Mouse (Mus musculus) lung, postnatal 4 days (tissue): ENCODE data around the gene Gramd1b.

Source experiments
- DNase-seq, 2 experiments: peaks; one replicate each; pipeline ENCODE4 v3.0.0; 2021

Gene Gramd1b

DNA sequence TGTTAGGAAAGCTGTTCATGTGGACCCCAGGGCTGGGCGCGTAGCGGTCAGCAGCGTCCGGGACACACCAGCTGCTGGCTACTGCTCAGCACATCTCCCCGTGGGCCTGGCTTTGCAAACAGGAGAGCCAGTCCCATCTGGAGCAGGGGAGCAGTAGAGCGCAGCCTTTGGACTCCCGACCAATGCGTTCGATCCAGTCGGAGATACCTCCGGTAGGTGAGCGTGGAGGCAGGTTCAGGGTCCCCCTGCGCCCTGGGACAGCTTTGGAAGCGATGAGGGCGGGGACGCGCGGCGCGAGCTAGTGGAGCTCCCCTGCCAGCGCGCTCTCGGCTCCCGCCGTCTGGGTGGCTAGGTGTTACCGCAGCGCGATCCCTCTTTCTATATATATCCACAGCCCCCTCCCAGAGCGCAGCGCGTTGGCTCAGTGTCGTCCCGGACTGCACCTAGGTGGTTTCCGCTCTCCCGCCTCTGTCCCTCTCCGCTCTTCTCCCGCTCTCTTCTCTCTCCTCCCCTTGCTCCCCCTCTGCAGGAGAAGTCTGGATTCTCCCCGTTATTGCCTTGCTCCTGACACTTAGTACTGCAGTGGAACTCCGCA is at the start of gene Gramd1b:
Gene Gramd1b (minus strand): TSS at position 357 of the 595 bp plus-strand sequence.
- peak in 1 of 2 experiments; percentile 26 for DNase-seq

DNA sequence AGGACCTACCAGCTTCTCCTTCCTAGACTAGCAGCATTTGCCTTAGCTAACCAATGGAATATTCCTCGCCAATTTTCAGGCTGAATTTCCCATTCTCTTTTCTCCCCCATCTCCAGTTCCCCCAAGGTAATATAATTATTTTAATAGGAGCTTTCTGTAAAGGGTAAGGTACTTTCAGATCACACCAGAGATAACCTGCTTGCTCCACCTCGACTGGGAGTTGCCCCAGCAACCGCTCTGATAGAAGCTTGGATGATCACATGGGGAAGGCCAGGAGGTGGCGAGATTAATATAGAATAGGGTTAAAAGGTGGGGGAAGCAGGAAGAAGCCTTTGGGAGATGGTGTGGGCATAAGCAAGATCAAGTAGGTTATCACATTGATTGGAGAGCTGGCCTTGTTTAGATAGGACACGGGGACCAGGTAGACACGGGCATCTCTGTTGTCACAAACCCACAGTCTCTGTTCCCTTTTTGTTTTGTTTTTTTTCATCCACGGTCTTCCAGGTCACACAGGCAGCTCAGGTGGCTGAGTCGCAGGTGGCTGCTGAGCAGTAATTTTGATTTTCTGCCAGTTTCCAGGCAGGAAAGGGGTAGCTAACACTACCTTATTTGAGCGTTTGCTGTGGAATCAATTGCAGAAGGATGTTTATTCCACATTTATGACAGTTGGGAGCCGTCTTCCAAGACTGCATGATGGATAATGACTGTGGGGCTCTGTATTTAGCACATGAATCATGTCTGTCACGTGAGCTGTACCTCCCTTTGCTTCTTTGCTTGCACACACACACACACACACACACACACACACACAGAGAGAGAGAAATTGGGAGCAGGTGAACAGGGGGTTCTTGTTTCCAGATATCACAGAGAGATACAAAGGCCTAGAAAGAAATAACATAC is 47.8 kb upstream of the Gramd1b start:
- no peak for DNase-seq

DNA sequence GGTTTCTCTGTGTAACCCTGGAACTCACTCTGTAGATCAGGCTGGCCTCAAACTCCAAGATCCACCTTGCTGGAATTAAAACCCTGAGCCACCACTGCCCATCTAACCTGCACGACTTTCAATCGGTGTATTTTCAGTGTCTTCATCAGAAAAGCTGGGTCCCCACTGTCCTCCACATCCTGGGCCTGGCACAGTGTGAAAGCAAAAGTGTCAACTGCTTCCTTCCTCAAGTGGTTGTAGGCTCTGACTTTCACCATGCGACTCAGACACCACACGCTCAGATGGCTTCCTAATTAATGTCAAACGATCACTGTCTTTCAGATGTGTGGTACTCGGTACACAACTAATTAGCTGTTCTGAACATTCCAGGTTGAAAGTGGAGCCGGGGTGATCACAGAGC is 45.9 kb upstream of the Gramd1b start:
- peak in 1 of 2 experiments; percentile 10 for DNase-seq

DNA sequence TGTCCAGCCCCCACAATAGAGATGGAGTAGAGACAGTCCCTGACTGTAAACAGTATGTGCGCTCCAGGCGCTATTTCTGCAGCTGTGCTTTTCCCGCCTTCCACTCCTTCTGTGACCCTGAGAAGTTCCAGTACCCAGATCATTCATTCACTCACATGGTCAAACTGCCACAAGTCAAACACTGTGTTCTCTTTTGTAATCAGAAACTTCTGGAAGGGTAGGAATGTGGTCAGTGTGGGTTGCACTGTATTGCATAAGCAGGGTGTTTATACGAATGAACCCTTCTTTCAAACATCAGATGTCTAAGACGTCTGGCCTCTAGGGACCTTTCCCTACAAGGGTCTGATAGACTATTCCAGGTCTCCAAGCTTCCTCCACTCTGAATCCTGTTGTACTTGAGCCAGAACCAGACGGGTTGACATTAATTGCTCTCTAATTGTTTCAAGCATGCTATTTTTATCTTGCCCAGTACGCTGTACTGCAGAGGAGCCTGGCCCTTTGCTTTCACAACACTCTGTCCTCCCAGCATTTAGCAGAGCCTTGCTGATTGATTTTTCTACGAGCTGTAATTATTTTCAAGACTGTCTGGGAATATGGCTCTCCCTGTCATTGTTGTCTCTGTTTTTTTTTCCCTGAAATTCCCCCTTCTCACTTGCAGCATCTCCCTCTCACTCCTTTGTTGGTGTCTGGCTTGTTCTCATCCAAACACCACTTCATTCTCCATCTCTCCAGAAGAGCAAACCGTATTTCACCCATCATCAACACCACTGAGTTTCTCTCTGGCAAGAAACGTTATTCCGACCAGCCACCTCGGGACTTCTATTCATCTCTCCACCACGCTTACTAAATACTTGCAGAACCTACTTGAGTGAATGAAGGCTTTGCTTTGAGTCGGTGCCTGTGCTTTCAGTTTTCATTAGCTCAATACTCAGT is 44.1 kb upstream of the Gramd1b start:
- DNase-seq = peak; percentile 42 to 67

DNA sequence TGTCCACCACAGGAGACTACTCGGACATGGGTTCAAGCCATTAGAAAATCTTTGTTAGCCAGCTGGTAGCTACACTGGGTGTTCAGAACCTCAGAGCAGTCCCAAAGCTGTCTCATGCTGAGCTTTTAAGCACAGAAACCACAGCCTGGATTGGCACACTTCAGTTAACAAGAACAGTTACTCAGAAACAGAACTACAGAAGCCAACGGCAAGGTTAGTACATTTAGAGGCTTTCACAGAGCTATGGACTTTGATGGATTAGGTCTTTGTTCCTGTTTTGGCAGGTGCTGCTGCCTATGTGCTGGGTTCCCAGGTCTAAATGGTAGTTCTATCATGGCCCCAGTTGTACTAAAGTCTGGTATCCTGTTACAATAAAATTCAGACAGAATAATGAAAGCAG is 40.1 kb upstream of the Gramd1b start:
- no peak for DNase-seq

DNA sequence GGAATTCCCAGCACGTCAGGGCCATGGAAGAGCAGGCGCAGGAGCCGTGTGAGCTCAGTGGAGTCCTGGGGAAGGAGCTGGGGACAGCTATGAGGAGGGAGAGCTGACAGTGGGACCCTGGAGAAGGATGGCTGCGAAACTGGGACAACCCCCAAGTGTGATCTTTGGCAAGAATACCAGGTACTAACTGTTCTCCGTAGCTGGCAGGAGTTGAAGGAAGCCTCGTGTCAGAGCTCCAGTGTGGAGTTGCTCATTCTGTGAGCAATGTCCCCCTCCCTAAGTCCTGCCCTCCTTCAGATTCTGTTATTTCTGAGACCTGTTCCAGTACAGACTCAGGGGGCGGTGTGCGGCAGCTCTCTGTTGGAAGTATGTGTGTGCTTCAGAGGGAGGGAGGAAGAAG is 36.9 kb upstream of the Gramd1b start:
- peak; percentile 13 to 52 for DNase-seq

DNA sequence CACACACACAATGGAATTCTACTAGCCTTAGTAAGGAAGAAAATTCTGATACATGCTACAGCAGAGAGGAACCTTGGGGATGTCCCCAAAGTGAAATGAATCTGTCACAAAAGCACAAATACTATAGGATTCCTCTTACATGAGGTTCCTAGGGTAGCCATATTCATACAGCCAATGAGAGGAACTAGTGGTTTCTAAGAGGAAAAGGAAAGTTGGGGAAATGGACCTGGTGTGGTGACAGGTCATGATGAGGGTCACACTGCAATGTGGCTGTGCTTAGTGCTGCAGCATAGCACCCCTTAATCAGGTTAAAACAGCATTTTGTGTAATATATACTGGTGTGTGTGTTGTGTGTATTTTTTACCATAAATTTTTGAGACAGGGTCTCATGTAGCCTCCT is 32.6 kb upstream of the Gramd1b start:
- no peak for DNase-seq

DNA sequence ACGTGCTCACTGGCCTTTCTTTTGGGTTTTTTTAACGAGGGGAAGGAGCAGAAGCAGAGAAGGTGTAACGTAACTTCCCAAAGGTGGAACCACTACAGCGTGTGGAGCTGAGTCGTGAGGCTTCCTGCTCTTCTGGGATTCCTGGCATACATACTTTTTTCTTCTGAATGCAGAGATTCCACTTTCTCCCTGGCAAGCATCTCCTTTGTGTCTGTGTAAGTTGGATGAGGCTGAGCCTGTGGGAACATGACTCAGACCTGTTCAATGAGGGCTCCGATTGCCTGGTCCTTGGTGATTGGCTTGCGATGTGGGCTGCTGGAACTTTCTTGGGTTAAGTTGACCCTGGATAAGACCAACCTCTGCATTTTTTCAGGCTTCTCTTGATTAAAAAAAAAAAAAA is 28.5 kb upstream of the Gramd1b start:
- DNase-seq = no peak

DNA sequence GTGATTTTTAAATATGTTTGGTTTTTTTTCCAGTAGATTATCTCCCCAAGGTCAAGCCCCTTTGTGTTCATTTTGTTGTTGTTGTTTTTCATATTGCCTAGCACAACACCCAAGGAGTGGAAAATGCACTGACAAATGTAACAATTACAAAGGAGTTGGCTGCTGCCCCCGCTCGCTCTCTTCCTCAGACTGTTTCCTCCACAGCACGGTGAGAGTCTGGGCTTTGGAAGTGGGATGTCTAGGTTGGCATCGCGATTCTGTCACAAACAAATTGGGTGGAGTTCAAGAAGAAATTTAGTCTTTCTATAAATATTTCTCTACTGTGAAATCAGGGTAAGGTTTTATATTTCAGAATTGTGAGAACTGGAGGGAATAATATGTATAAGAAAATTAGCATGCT is 26.6 kb upstream of the Gramd1b start:
- no peak for DNase-seq

DNA sequence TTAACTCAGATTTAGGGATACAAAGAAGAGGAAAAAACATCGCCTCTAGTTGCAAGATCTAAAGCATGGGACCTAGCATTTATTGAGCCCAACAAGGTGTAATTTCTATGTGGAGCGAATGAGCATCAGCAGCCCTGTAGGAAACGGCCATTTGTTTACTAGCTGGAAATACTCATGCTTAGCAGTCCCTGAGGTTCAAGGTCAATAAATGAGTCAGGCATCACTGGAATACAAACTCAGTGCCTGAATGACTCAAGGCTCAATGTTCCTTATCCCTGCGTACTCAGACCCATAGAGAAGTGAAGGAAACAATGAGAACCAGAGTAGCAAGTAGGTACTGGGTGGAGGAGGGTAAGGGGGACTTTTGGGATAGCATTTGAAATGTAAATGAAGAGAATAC is 25.2 kb upstream of the Gramd1b start:
- DNase-seq = no peak

DNA sequence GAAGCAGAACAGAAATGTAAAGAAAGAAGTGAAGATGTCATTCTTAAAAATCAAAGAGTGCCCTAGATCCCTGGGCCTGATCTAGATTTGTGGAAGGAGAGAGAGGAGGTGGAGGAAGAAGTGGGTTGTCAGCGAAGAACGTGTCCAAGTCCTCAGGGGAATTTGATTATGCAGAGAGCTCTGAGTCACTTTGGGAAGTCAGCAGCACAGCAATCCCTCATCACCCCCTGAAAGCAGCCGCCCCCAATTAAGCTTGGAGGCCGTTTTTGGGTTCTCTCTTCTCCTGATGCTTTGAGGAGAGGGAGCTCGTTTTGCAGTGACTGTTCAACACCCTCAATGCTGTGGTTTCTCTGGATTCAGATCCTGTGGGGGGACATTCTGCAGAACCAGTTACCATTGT is 24.1 kb upstream of the Gramd1b start:
- no peak for DNase-seq

DNA sequence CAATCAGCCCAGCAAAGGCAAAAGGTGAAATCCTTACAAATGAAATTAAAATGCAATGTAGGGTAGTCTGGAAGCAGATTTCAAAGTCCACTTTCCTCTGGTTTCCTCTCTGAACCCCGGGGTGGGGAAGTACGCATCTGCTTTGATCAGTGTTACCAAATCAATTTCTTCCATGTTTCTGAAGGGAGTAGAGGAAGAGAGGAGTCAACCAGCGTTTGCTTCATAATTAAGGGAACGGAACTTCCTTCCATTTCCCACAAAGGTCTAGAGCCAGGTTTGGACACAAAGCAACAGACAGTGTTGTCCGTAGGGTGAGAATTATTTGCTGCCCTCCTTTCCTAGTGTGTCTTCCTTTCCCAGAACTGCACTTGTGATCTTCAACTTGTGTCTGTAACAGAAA is 16.7 kb upstream of the Gramd1b start:
- no peak for DNase-seq

DNA sequence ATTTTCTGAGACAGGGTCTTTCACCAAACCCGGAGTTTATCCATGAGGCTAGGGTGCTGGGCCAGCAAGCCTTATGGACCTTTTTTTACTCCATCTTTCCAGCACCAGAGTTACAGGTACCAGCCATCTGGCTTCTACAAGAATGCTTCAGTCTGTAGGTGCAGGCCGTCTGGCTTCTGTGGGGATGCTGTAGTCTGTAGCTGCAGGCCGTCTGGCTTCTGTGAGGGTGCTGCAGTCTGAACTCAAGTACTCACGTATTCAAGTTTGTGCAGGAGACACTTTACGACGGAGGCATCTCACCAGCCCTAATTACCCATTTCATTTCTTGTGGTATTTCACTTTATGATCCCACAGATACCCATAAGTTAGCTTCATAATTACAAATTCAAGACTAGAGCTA is 14.0 kb upstream of the Gramd1b start:
- DNase-seq = no peak

DNA sequence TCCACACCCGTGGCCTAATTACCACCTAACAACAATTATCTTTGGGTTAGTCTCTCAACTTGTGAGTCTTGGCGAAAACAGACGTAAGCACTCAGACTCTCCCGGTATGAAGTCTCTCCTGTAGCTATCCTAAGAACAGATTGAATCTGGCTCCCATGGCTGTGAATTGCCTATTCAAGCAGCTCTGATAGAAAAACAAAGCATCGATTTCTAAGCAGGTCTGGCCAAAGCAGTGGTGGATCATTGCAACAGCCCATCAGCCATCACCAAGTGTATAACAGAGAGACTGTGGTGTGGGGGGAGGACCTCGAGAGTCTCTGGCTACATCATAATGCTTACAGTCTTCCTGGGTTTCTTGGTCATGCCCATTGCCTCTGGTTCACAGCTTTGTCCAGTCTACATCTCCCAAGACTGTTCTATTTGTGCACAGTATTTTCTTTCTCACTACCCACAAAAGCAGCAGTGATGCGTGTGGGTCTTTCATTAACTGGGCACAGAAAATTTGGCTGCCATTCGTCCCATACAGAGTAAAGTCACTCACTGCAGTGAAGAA is 8.5 kb upstream of the Gramd1b start:
- no peak for DNase-seq

DNA sequence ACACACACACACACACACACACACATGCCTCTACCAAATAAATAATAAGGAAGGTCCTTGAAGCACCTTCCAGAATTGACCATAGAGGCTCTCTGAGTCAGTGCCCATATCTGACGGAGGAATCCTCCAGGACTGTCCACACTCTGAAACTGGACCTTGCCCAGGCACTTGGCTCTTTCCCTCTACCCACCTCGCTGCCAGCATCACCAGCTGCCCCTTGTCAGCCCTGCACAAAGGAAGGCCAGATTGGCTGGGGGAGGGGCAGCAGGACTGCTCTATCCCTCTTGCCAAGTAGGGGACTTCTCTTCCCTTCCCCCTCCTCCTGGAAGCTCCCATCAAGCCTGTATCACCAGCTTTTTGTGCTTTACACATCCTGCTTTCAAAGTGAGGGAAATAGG is 6.5 kb upstream of the Gramd1b start:
- peak; percentile 50 to 75 for DNase-seq

DNA sequence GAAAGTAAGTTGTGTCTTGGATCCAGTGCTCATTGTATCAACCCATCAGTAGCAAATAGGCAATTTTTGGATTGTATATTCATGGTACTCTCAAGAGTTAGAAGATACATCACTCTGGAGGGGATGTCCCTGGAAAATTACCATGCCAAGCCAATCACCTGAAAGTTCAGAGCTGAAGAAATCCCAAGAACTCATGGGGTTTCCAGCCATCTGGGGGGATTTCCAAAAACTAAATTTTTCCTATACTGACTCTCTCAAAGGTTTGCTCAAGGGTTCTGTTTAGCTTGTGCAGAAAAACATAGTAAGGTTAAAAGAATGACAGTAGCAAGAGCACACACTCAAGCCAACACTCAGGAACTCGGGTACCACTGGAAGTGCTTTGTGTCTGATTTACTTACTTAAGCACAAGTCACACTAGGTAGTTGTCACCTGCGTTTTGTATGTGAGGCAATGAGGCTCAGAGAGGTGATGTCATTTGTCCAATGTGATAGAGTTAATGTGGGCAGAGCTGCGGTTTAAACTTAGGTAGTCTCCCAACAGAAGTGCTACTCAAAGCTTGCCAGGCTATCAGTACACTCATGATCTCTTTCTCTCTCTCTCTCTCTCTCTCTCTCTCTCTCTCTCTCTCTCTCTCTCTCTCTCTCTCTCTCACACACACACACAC is 6.0 kb upstream of the Gramd1b start:
- DNase-seq = no peak

DNA sequence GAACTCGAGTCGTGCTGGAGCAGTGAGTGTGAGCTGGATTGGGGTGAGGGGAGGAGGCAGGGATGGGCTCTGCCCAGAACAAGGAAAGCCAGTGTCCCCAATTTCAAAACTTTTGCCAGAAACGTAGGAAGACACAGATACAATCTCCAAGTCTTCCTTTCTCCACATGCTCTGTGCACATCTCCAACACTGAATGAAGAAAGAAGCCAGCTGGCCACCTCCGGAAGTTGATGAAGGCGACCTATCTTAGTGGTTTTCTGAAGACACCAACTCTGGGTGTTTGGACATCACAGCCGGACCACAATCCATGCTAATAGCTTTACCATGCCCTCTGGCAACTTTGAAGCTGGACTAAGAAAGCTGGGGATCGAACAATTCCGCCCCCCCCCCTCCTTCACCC is 647 bp downstream of the Gramd1b start:
- no peak for DNase-seq

DNA sequence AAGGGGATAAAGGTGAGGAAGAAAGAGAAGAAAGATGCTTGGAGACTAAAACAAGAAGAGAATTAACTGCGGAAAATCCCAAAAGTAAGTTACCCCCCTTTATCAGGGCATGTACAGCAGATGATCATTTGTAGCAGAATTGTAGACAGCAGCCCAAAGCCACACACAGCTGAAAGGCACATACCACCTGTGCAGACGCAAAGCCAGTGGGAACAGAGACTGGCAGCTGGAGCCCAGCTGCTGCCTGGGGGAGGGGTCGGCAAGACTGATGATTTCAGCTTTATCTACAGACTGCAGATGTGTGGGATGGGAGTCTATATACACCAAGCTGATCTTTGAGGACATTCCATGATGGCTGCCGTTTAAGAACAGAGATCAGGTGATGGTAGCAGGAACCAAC is 2.5 kb downstream of the Gramd1b start:
- no peak for DNase-seq

DNA sequence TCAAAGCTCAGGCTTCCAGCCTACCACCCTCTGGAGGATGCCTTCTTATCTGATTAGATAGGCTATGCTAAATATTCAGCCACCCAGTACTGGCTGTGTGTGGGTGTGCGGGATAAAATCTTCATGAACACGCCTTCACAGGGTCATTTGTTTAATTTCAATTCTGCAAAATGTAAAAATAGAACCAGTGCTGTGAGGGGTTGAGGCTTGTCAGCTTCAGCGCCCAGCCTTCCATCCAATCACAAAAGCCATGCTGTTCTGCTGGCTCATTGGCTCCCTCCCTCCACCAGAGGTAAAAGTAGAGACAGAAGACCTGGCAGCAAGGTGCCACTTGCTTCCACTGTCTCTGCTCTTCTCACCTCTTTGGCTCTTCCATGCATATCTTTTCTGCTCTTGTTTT is 4.3 kb downstream of the Gramd1b start:
- no peak for DNase-seq

DNA sequence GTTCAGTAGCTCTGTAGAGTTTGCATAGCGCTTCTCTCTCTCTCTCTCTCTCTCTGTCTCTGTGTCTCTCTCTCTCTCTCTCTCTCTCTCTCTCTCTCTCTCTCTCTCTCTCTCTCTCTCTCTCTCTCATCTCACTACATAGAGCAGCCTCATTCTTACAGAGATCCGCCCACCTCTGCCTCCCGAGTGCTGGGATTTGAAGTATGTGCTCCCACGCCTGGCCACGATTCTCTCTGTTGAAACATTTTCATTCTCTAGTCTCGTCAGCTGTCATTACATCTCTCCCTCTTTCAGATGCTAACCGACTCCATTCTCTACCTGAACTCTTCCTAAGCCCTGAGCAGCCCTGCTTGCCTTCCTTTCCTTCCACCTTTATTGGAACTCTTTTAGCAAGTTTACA is 9.0 kb downstream of the Gramd1b start:
- DNase-seq = no peak

DNA sequence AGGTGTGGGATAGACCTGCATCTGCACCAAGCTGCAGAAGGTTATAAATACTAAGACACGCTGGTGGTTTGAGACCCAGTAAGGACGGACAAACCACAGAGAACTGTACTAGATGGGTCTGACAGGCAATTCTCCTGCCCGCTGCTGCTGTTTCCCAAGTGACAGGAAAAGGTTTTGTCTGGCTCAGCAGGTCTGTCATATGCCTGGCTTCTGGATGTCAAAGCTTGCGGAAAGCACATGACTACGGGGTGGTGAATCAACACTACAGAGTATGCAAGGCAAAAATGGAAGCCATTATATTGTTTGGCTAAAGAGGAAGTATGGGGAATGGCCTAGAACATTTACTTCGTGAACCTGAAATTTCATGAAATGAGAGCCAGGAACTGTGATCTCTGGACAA is 10.1 kb downstream of the Gramd1b start:
- DNase-seq = no peak

DNA sequence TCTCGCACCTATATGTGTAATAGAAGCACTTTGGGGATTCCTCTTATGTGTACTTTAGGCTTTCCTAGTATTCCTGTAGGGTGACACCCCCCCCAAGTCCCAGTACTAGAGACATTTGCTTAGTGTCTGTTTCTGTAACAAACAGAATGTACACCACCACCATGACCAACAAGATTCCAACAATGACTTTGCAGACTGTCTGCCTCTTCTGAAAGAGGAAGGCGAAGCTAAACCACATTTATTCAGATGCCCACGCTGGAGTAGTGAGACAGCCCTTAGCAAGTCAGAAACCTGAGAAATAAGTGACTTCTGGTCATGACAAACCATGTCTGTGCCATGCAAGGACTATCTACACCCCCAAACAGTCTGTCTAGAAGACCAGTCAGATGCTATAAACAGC is 11.9 kb downstream of the Gramd1b start:
- no peak for DNase-seq

DNA sequence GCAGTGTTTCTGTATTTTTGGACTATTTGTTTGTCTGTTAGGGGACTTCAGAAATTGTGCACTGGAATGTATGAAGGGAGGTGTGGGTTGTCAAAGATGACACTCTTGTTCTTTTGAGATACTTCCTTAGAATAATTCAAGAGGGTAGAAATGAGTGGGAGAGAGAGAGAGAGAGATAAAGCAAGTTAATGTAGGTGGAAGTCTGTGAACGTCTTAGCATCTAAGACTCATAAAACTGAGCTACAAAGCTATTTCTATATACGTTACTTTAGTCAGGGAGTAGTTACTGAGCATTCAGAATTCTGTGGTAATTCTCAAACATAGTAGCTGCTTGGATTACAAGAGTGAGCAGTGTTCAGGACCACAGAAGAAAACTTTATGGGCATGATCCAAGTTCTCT is 19.2 kb downstream of the Gramd1b start:
- DNase-seq = no peak
